Mouse (Mus musculus) lung, postnatal 4 days (tissue): Measurements from ENCODE around the gene Phc3.

Experiments
- DNase-seq, 2 experiments: peaks; one replicate each; pipeline ENCODE4 v3.0.0; 2021

Phc3 gene

GRCm38 (mm10) chr3:30976991-30977603 is 7.9 kb upstream of the Phc3 start:
- no peak for DNase-seq

- DNase-seq = peak in 1 of 2 experiments; percentile 79
Measured at GRCm38 (mm10) chr3:30975102-30975754, 6.0 kb upstream of the Phc3 start.

GRCm38 (mm10) chr3:30968531-30969092 is 603 bp downstream of the Phc3 start:
- peak; percentile 62 to 67 for DNase-seq

- no peak for DNase-seq
Measured at GRCm38 (mm10) chr3:30965644-30966043, 3.6 kb downstream of the Phc3 start.

- DNase-seq = no peak
Measured at GRCm38 (mm10) chr3:30964216-30964615, 5.0 kb downstream of the Phc3 start.

GRCm38 (mm10) chr3:30963100-30963499 is 6.1 kb downstream of the Phc3 start:
- no peak for DNase-seq

GRCm38 (mm10) chr3:30959868-30960831 is 9.1 kb downstream of the Phc3 start:
- no peak for DNase-seq

- no peak for DNase-seq
Measured at GRCm38 (mm10) chr3:30958709-30959108, 10.5 kb downstream of the Phc3 start.

- no peak for DNase-seq
Measured at GRCm38 (mm10) chr3:30956327-30956726, 12.9 kb downstream of the Phc3 start.

GRCm38 (mm10) chr3:30952273-30953070 is 16.7 kb downstream of the Phc3 start:
- DNase-seq = no peak

GRCm38 (mm10) chr3:30951652-30952051 is 17.6 kb downstream of the Phc3 start:
- no peak for DNase-seq

- DNase-seq = no peak
Measured at GRCm38 (mm10) chr3:30934384-30934783, 34.8 kb downstream of the Phc3 start.

GRCm38 (mm10) chr3:30929828-30930227 is 39.4 kb downstream of the Phc3 start:
- DNase-seq = peak in 1 of 2 experiments; percentile 9

GRCm38 (mm10) chr3:30927664-30928063 is 41.6 kb downstream of the Phc3 start:
- no peak for DNase-seq

- DNase-seq = no peak
Measured at GRCm38 (mm10) chr3:30917160-30917559, 52.1 kb downstream of the Phc3 start.

- DNase-seq = no peak
Measured at GRCm38 (mm10) chr3:30904658-30905057, 64.6 kb downstream of the Phc3 start.

- DNase-seq = no peak
Measured at GRCm38 (mm10) chr3:30899407-30899806, 69.8 kb downstream of the Phc3 start.

- DNase-seq = peak; percentile 36 to 71
Measured at GRCm38 (mm10) chr3:30896721-30897120, 72.5 kb downstream of the Phc3 start.

- DNase-seq = no peak
Measured at GRCm38 (mm10) chr3:30889014-30889413, 80.2 kb downstream of the Phc3 start.

GRCm38 (mm10) chr3:30887449-30887848 is 81.8 kb downstream of the Phc3 start:
- DNase-seq = no peak

- no peak for DNase-seq
Measured at GRCm38 (mm10) chr3:30876709-30877108, 92.5 kb downstream of the Phc3 start.

GRCm38 (mm10) chr3:30869995-30870394 is 99.2 kb downstream of the Phc3 start:
- no peak for DNase-seq
